ENCODE assay signal across 22 mouse cellular contexts in genomic region chr8:47404852-47405251, GRCm38 (mm10). TPM values are rescaled to one million over a fixed set of nuclear protein-coding genes. Genes with fewer than 3 reads are reported as not detected.
DNase-seq lines count a peak whose midpoint lies in the region; ATAC-seq and TF ChIP-seq lines count a peak whose summit lies in the region.
"Had no signal": no experiment of that assay in that cellular context is flagged by ENCODE, and none has a peak within 500 bp of the region (broad histone marks: within the 10 kb centered on the region; RNA-seq: fewer than 3 reads in every experiment).

No protein-coding gene starts in this region.

- TF ChIP-seq POLR2A in kidney, adult 2 months (IDR thresholded peaks at IDR 0.05; ENCODE audit: low read depth, low read length), result no peak

- no peak for TF ChIP-seq CTCF in kidney, adult 2 months (conservative IDR thresholded peaks at IDR 0.05; ENCODE audit: insufficient read depth, insufficient read length, low read depth, low read length)

- WGBS in kidney, adult 2 months, result 27% methylated on average over 2 of the region's 2 CpGs
- 72% methylated on average over 1 of the region's 2 CpGs for WGBS in kidney, embryonic 15.5 days
- 50% methylated on average over 1 of the region's 2 CpGs for WGBS in kidney, embryonic 14.5 days
- 73% methylated on average over 1 of the region's 2 CpGs for WGBS in kidney, embryonic 16.5 days

- peaks cover 19% of the 10 kb centered on the region for H3K4me1 ChIP-seq in kidney, adult 2 months (ENCODE audit: control insufficient read depth, insufficient read depth, low read length)
- H3K4me1 ChIP-seq in kidney, embryonic 15.5 days, result peaks cover 25% of the 10 kb centered on the region
- H3K4me1 ChIP-seq in kidney, embryonic 14.5 days (ENCODE audit: control insufficient read depth, insufficient read depth, low read length), result 0 out of 2 replicates have a peak, but pooled peaks cover 4% of the 10 kb centered on the region
- H3K4me1 ChIP-seq in kidney, embryonic 16.5 days (ENCODE audit: insufficient read depth, low read length), result peaks cover 21% of the 10 kb centered on the region; the same call in 1 of the 2 replicates

- 0 out of 2 replicates have a peak overlapping the region, but pooled peaks have one; percentile 8 for H3K4me2 ChIP-seq in kidney, embryonic 15.5 days
- H3K4me2 ChIP-seq in kidney, embryonic 14.5 days (replicated peaks; ENCODE audit: low read depth, low read length), result no peak overlapping the region
- H3K4me2 ChIP-seq in kidney, embryonic 16.5 days (replicated peaks; ENCODE audit: low read depth, low read length), result no peak overlapping the region

- H3K27ac ChIP-seq in kidney, adult 2 months (ENCODE audit: insufficient read depth, low read depth, low read length), result no peak overlapping the region
- H3K27ac ChIP-seq in kidney, embryonic 15.5 days, result 0 out of 2 replicates have a peak overlapping the region, but pooled peaks have one; percentile 30
- H3K27ac ChIP-seq in kidney, embryonic 14.5 days (ENCODE audit: low read depth, low read length), result no peak overlapping the region
- peak overlapping the region; percentile 53; the same call in 1 of the 2 replicates for H3K27ac ChIP-seq in kidney, embryonic 16.5 days (ENCODE audit: low read length)

- no peaks in the 10 kb centered on the region for H3K9me3 ChIP-seq in kidney, embryonic 15.5 days (replicated peaks)
- no peaks in the 10 kb centered on the region for H3K9me3 ChIP-seq in kidney, embryonic 14.5 days (ENCODE audit: control insufficient read depth, low read length)
- H3K9me3 ChIP-seq in kidney, embryonic 16.5 days (ENCODE audit: low read length), result no peaks in the 10 kb centered on the region
- H3K9me3 ChIP-seq: G1E had no signal

- ATAC-seq in kidney, embryonic 15.5 days (replicated peaks; ENCODE audit: low FRiP score), result peak; percentile 48; the same call in 1 of the 2 replicates
- ATAC-seq in kidney, embryonic 14.5 days (ENCODE audit: low FRiP score, low TSS enrichment), result no peak
- peak; percentile 66; the same call in 1 of the 2 replicates for ATAC-seq in kidney, embryonic 16.5 days (ENCODE audit: low FRiP score, low TSS enrichment)
- ATAC-seq: activated CD4-positive, CD25-positive, alpha-beta regulatory T cell, adult 4 months; CD4-positive, CD25-positive, alpha-beta regulatory T cell, adult 4 months; Patski had no signal

- no peaks in the 10 kb centered on the region for H3K36me3 ChIP-seq in kidney, adult 2 months (ENCODE audit: control insufficient read depth, insufficient read depth, low read length)
- H3K36me3 ChIP-seq in kidney, embryonic 15.5 days, result no peaks in the 10 kb centered on the region
- H3K36me3 ChIP-seq in kidney, embryonic 14.5 days (ENCODE audit: control insufficient read depth, insufficient read depth, low read length), result no peaks in the 10 kb centered on the region
- no peaks in the 10 kb centered on the region for H3K36me3 ChIP-seq in kidney, embryonic 16.5 days (ENCODE audit: insufficient read depth, low read length)
- H3K36me3 ChIP-seq: G1E had no signal

- peak; percentile 56 for DNase-seq in kidney, adult 2 months
- DNase-seq in kidney, postnatal 10 days, result no peak
- peak; percentile 50 for DNase-seq in kidney, adult 9 months
- no peak for DNase-seq in kidney, postnatal 25 days
- DNase-seq in kidney, adult 18-20 months, result no peak
- DNase-seq: adrenal gland, adult 2 months; adrenal gland, adult 8-10 months; adrenal gland, postnatal 10 days; adrenal gland, postnatal 14 days; adrenal gland, postnatal 25 days; adrenal gland, postnatal 36 days; B cell, adult 2 months; cerebellum, adult 11 months; cerebellum, adult 11-12 months had no signal

- no peak overlapping the region for H3K4me3 ChIP-seq in kidney, adult 2 months (ENCODE audit: insufficient read depth, low read depth, low read length)
- no peak overlapping the region for H3K4me3 ChIP-seq in kidney, embryonic 15.5 days (replicated peaks)
- no peak overlapping the region for H3K4me3 ChIP-seq in kidney, embryonic 14.5 days (ENCODE audit: low read length)
- H3K4me3 ChIP-seq in kidney, embryonic 16.5 days (ENCODE audit: low read length), result no peak overlapping the region

- no peak overlapping the region for H3K9ac ChIP-seq in kidney, embryonic 15.5 days
- no peak overlapping the region for H3K9ac ChIP-seq in kidney, embryonic 14.5 days (ENCODE audit: low read depth, low read length)
- no peak overlapping the region for H3K9ac ChIP-seq in kidney, embryonic 16.5 days (replicated peaks; ENCODE audit: low read length)

- no peaks in the 10 kb centered on the region for H3K27me3 ChIP-seq in kidney, adult 2 months (replicated peaks; ENCODE audit: control insufficient read depth, insufficient read depth, low read length)
- H3K27me3 ChIP-seq in kidney, embryonic 15.5 days, result peaks cover 28% of the 10 kb centered on the region
- peaks cover 15% of the 10 kb centered on the region for H3K27me3 ChIP-seq in kidney, embryonic 14.5 days (ENCODE audit: control insufficient read depth, insufficient read depth, low read length)
- H3K27me3 ChIP-seq in kidney, embryonic 16.5 days (ENCODE audit: insufficient read depth, low read length), result peaks cover 7% of the 10 kb centered on the region
- H3K27me3 ChIP-seq: CH12.LX, Patski had no signal

RNA-seq across cellular contexts. Expression of gene Stox2, which starts 41.3 kb away (rescaled TPM):
- 2.2 TPM in 2 replicates for polyA plus RNA-seq in kidney, adult 2 months (2012; rRNA removed)
- 12.3 and 13.8 TPM in 2 replicates for polyA plus RNA-seq in kidney, embryonic 15.5 days (2015; fragmentation: Nextera tagmentation; extraction: Ambion mirVana)
- 12.2 and 16.4 TPM in 2 replicates for polyA plus RNA-seq in kidney, embryonic 14.5 days (2014; fragmentation: Nextera tagmentation; extraction: Ambion mirVana)
- polyA plus RNA-seq in kidney, embryonic 16.5 days (2015; fragmentation: Nextera tagmentation; extraction: Ambion mirVana), result 9.4 and 13.8 TPM in 2 replicates
- polyA plus RNA-seq: activated CD4-positive, CD25-positive, alpha-beta regulatory T cell, adult 4 months; G1E had no signal

Comparison
In these comparisons a context has a peak if more than half of its experiments do, and no peak if none do; other contexts are left out.
1. DNase-seq: peak in kidney, adult 2 months (single experiment) and kidney, adult 9 months (single experiment); none in kidney, postnatal 10 days (single experiment), kidney, postnatal 25 days (0 of 2) and kidney, adult 18-20 months (single experiment).
2. H3K27ac ChIP-seq: peak in kidney, embryonic 15.5 days (single experiment) and kidney, embryonic 16.5 days (single experiment); none in kidney, adult 2 months (single experiment) and kidney, embryonic 14.5 days (single experiment).